Mouse (Mus musculus) heart, postnatal 0 days (tissue): ENCODE measurements at regions not wholly inside any gene's neighbourhood (a gene's known extent, or its start where the extent isn't known, plus 50 kb on each side); places are given as distances from the start of the nearest gene placed in this dataset.

Experiments
- CTCF ChIP-seq: IDR thresholded peaks from 2 replicates; pipeline ENCODE4 v1.5.1; 2016; ENCODE audit warnings: antibody characterized with exemption, control low read depth, low read depth
- EP300 ChIP-seq: IDR thresholded peaks from 2 replicates; pipeline ENCODE4 v1.6.1; 2016; ENCODE audit warnings: antibody characterized with exemption, low read depth

- TF ChIP-seq EP300 (no peak), CTCF (no peak)
These were observed 277.6 kb upstream of the Tmc3 start for GRCm38 (mm10) chr7:83307112-83307511.
